Mouse (Mus musculus) ES-E14 (cell line): ENCODE results near the gene 2310022B05Rik. TPM values are rescaled to one million over a fixed set of nuclear protein-coding genes. Genes with fewer than 3 reads are reported as not detected.

Experiments used
- DNase-seq: peaks from one replicate; pipeline ENCODE4 v3.0.0-alpha.2; 2013; ENCODE audit warnings: low read depth, low spot score
- H3K27ac ChIP-seq: 2 replicates; pipeline ENCODE4 v1.5.1; 2012; ENCODE audit warnings: low read depth, mild to moderate bottlenecking, low read length, moderate library complexity, mixed read lengths; ENCODE audit not compliant: poor library complexity, insufficient read depth, severe bottlenecking
- H3K36me3 ChIP-seq: 2 replicates; pipeline ENCODE4 v1.6.1; 2012; ENCODE audit warnings: mild to moderate bottlenecking, low read length, moderate library complexity, mixed read lengths; ENCODE audit not compliant: control insufficient read depth, poor library complexity, insufficient read depth, severe bottlenecking
- H3K4me1 ChIP-seq, 2 experiments: fragments of 150-350 bp in 1 of 2; sonication (generic) in 1 of 2; 2 replicates each; pipeline ENCODE4 v1.6.1; 2012; ENCODE audit warnings: low read length in 2 of 2, mild to moderate bottlenecking in 1 of 2, mixed read lengths in 1 of 2; ENCODE audit not compliant: control insufficient read depth in 2 of 2, insufficient read depth in 2 of 2, poor library complexity in 1 of 2
- H3K4me3 ChIP-seq, 2 experiments: fragments of 150-350 bp in 1 of 2; sonication (generic) in 1 of 2; 2 replicates each; pipeline ENCODE4 v1.5.1; 2012; ENCODE audit warnings: low read length in 2 of 2, low read depth in 1 of 2, mild to moderate bottlenecking in 1 of 2, mixed read lengths in 1 of 2; ENCODE audit not compliant: insufficient read depth in 1 of 2, poor library complexity in 1 of 2, severe bottlenecking in 1 of 2
- H3K9ac ChIP-seq: 2 replicates; pipeline ENCODE4 v1.6.1; 2012; ENCODE audit warnings: low read depth, mild to moderate bottlenecking, low read length, mixed read lengths; ENCODE audit not compliant: poor library complexity, insufficient read depth, severe bottlenecking
- H3K9me3 ChIP-seq: fragments of 150-350 bp; sonication (generic); 2 replicates; pipeline ENCODE4 v1.6.1; 2012; ENCODE audit warnings: low read depth, mild to moderate bottlenecking, low read length; ENCODE audit not compliant: control insufficient read depth, insufficient read depth
- CHD2 ChIP-seq: IDR thresholded peaks from 2 replicates; pipeline ENCODE4 v1.6.1; 2014; ENCODE audit warnings: mild to moderate bottlenecking, low read depth, low read length, inconsistent platforms
- HCFC1 ChIP-seq: IDR thresholded peaks from 2 replicates; pipeline ENCODE4 v1.6.1; 2012; ENCODE audit warnings: low read length, inconsistent platforms, borderline replicate concordance; ENCODE audit not compliant: insufficient read depth
- MAFK ChIP-seq: IDR thresholded peaks from 2 replicates; pipeline ENCODE4 v1.6.1; 2014; ENCODE audit warnings: mild to moderate bottlenecking, low read depth, low read length, inconsistent platforms; ENCODE audit not compliant: insufficient read depth
- ZC3H11A ChIP-seq: IDR thresholded peaks from 2 replicates; pipeline ENCODE4 v1.6.1; 2012; ENCODE audit warnings: low read depth, mild to moderate bottlenecking, inconsistent platforms, low read length, borderline replicate concordance
- ZNF384 ChIP-seq: IDR thresholded peaks from 2 replicates; pipeline ENCODE4 v1.6.1; 2012; ENCODE audit warnings: low read depth, low read length, inconsistent platforms
- in situ Hi-C, 2 experiments: fragments of 600-800 bp; cut with MboI; formaldehyde crosslinking; loops; one replicate each; pipeline ENCODE4 v1.15.1; 2025; ENCODE audit warnings: low sequenced_read_pairs in 2 of 2, inconsistent platforms in 1 of 2; ENCODE audit not compliant: unreplicated experiment in 2 of 2
- total RNA-seq: library from RNA; depleted of rRNA; stranded (reverse); fragments of 300-350 nt; gene quantifications from 2 replicates; pipeline ENCODE4 v1.2.3, GENCODE M21; 2012

2310022B05Rik gene
- total RNA-seq, 1 experiment, result 8.1 TPM

DNA sequence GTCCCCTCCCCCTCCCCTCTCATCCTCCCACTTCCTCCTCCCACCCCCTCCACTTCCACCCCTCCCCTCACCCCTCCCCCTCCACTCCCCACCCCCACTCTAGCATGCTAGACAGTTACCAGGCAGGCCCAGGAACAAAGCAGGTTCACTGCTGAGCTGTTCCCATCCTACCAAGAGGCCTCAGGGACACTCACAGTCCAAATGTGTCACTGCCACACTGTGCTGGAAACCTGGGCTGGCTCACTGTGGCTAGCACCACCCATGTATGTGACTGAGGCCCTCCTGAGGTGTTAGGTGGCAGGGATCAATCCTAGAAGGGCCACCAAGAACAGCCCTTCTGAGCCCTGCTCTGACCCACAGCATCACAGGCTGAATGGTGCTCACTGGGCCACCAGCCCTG, 14.9 kb downstream of the 2310022B05Rik start:
- Histone ChIP-seq H3K4me1 (no peaks in the 10 kb centered on the region), H3K9ac (no peak overlapping the region), H3K9me3 (no peaks in the 10 kb centered on the region), H3K4me3 (no peak overlapping the region), H3K36me3 (no peaks in the 10 kb centered on the region; the same call in 1 of the 2 replicates), H3K27ac (no peak overlapping the region)
- no peak for TF ChIP-seq CHD2
- no peak for TF ChIP-seq ZC3H11A
- TF ChIP-seq HCFC1, result no peak
- no peak for TF ChIP-seq MAFK
- no peak for TF ChIP-seq ZNF384
- in situ Hi-C loops, result no loop called here
- no peak for DNase-seq

DNA sequence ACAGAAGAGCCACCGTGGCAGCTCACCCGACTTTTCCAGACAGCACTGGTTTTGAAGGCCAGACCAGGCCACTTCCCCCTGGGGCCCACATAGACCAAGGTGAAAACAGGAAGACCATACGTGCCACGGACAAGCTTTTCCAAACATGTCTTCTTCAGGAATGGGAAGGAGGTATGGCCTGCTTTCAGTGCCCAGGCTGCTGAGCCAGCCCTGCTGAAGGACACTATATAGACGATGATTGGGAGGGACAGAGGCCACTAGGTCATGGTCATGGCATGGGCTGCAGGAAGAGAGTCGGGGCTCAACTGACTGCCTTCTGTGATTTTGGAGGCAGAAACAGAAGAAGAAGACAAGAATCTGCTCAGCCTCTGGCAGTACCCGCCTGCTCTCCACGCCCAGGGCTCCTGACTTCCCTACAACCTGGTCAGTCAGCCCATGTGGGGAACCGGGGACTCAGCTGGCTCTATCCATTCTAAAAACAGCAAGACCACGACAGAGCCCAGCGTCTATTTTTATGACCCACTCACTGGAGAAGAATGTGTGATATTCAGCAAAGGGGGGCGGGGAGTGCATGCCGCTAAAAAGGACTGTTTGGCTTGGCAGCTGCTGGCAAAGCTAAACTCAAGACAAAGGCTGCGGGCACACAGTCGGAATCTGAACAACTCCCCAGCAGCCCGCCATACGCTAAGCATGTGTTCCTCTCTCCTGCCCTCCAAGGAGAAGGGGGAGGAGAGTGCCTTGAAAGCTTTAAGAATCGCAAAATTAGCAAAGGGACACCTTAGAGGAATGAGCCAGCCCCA, 19.4 kb downstream of the 2310022B05Rik start:
- Histone ChIP-seq H3K4me3 (no peak overlapping the region), H3K9me3 (no peaks in the 10 kb centered on the region), H3K4me1 (no peaks in the 10 kb centered on the region), H3K36me3 (no peaks in the 10 kb centered on the region; the same call in 1 of the 2 replicates), H3K27ac (no peak overlapping the region), H3K9ac (no peak overlapping the region)
- TF ChIP-seq ZC3H11A (no peak), HCFC1 (no peak), ZNF384 (no peak), MAFK (no peak), CHD2 (no peak)
- DNase-seq, result no peak
- in situ Hi-C loops, result no loop called here

DNA sequence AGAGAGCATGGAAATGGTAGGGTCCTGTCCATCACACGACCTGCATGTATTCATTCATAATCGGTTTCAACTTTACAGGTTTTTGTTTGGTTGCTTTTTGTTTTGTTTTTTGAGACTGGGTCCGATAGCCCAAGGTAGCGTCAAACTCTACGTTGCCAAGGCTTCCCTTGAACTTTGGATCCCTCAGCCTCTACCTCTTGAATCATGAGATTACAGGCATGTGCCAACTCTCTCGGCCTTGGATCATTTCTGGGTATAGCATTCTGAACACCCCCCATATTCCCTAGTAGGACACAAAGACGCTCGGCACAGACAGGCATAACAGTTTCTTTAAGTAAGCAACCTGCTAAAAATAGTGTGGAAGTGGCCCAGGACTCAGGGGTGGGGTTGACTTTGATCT, 21.6 kb downstream of the 2310022B05Rik start:
- Histone ChIP-seq H3K9me3 (no peaks in the 10 kb centered on the region), H3K27ac (no peak overlapping the region), H3K4me3 (no peak overlapping the region), H3K9ac (no peak overlapping the region), H3K36me3 (no peaks in the 10 kb centered on the region; the same call in 1 of the 2 replicates), H3K4me1 (no peaks in the 10 kb centered on the region)
- no peak for TF ChIP-seq ZC3H11A
- TF ChIP-seq ZNF384, result no peak
- TF ChIP-seq HCFC1, result no peak
- TF ChIP-seq MAFK, result no peak
- TF ChIP-seq CHD2, result no peak
- no peak for DNase-seq
- in situ Hi-C loops, result no loop called here

DNA sequence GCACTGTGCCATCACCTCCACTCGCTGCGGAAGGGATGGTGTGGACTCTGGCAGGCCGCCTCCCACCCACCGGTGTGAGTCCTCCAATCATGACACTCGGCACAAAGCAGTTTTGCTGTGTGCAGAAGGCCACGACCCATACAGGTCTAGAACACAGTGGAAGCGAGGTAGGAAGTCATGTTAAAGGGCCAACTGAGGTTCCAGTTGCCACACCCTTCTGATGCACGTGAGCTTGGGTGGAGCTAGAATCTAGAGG, 28.0 kb downstream of the 2310022B05Rik start:
- Histone ChIP-seq H3K27ac (no peak overlapping the region), H3K9me3 (no peaks in the 10 kb centered on the region), H3K4me3 (no peak overlapping the region), H3K36me3 (no peaks in the 10 kb centered on the region; the same call in 1 of the 2 replicates), H3K4me1 (peaks cover 1 to 3% of the 10 kb centered on the region in 2 experiments; a peak in 2 of 4 replicates), H3K9ac (no peak overlapping the region)
- no peak for TF ChIP-seq HCFC1
- in situ Hi-C loops, result no loop called here
- DNase-seq, result no peak

DNA sequence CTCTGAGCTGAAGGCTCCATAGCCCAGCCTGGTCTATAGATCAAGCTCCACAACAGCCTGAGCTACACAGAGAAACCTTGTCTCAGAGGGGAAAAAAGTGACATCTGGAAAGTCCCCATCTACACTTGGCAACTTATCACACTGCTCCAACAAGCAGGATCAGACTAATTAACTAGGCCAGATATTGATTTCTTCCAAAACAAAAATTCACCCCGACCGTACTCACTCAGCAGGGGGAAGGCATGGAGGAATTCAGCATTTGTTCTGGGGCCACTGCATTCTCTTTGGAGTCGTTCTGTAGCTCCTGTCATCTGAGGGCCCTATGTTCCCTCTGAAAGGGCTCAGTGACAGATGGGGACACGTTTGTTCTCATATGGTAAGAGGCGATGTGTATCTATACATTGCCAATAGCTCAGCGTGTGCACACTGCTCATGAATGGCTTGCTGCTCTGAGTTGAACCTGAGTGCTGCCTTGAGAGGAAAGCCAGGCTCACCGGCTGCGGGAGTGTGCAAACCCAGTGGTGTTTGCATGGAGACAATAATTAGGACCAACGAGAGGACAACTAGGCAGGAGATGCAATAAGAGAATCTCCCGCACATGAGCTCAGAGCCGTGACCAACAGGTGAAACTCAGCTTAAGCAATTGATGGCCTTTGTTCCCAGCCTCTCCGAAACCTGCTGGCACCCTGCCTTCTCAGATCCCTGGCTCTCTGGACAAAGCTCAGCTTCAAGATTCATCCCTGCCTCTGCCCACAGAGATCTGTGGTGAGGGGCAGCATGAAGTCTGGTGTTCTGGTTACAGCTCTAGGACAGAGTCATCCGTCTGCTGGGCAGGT, 28.5 kb downstream of the 2310022B05Rik start:
- in situ Hi-C loops, result no loop called here
- Histone ChIP-seq H3K4me1 (peaks cover 1 to 3% of the 10 kb centered on the region in 2 experiments; a peak in 2 of 4 replicates), H3K4me3 (no peak overlapping the region), H3K9ac (no peak overlapping the region), H3K9me3 (no peaks in the 10 kb centered on the region), H3K27ac (no peak overlapping the region), H3K36me3 (no peaks in the 10 kb centered on the region)
- no peak for DNase-seq
- TF ChIP-seq HCFC1 (no peak), CHD2 (no peak), ZNF384 (no peak), ZC3H11A (no peak), MAFK (no peak)
